Mouse (Mus musculus): Measurements from ENCODE around the gene Ggta1. TPM values are rescaled to one million over a fixed set of nuclear protein-coding genes. Genes with fewer than 3 reads are reported as not detected.

Gene Ggta1
- total RNA-seq, 1 experiment = 36.5 TPM

DNA sequence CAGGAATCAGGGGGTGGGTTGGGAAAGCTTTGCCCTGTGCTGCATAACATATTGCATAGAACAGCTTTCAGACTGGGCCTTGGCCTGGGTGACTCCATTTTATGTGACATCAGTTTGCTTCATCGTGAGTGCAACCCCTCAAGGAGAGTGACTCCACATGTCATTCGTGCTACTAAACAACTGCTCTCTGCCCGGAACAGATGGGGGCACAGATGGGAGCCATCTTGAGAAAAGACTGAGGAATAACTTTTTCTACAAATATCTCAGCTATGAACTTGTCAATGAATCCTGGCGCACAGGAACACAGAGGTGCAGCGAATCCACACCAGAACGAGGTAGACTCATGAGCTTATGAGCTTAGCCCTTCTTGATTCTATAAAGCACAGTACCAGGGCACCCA lies 14.3 kb upstream of the Ggta1 start:
- TF ChIP-seq ZNF384 (IDR thresholded peaks at IDR 0.05; ENCODE audit: low read depth, low read length) (no peak), MAFK (IDR thresholded peaks at IDR 0.05; ENCODE audit: insufficient read depth, low read depth, low read length) (no peak), HCFC1 (IDR thresholded peaks at IDR 0.05; ENCODE audit: borderline replicate concordance, insufficient read depth, low read length) (no peak), ZC3H11A (IDR thresholded peaks at IDR 0.05; ENCODE audit: borderline replicate concordance, low read depth, low read length) (no peak), CHD2 (IDR thresholded peaks at IDR 0.05; ENCODE audit: low read depth, low read length) (no peak)
- no peaks in the 10 kb centered on the region for H3K36me3 ChIP-seq (ENCODE audit: control insufficient read depth, insufficient read depth, low read length, poor library complexity, severe bottlenecking)
- H3K9ac ChIP-seq (ENCODE audit: insufficient read depth, low read depth, low read length, poor library complexity, severe bottlenecking) = no peak overlapping the region
- DNase-seq (ENCODE audit: low read depth, low spot score) = no peak
- in situ Hi-C loops (cut with MboI; ENCODE audit: low sequenced_read_pairs in 2 of 2, unreplicated experiment in 2 of 2) = no loop called here
- no peaks in the 10 kb centered on the region for H3K9me3 ChIP-seq (ENCODE audit: control insufficient read depth, insufficient read depth, low read depth, low read length)
- H3K4me1 ChIP-seq (ENCODE audit: control insufficient read depth in 2 of 2, insufficient read depth in 2 of 2, low read length in 2 of 2, poor library complexity in 1 of 2) = peaks cover 5 to 8% of the 10 kb centered on the region in 2 experiments; a peak in 2 of 4 replicates
- H3K27ac ChIP-seq (ENCODE audit: insufficient read depth, low read depth, low read length, poor library complexity, severe bottlenecking) = no peak overlapping the region
- H3K4me3 ChIP-seq (ENCODE audit: insufficient read depth in 1 of 2, low read depth in 1 of 2, low read length in 2 of 2, poor library complexity in 1 of 2, severe bottlenecking in 1 of 2) = no peak overlapping the region

GRCm38 (mm10) chr2:35474916-35475315 lies 11.9 kb upstream of the Ggta1 start:
- no peak overlapping the region for H3K27ac ChIP-seq (ENCODE audit: insufficient read depth, low read depth, low read length, poor library complexity, severe bottlenecking)
- no peak for DNase-seq (ENCODE audit: low read depth, low spot score)
- no peak overlapping the region for H3K9ac ChIP-seq (ENCODE audit: insufficient read depth, low read depth, low read length, poor library complexity, severe bottlenecking)
- H3K4me3 ChIP-seq (ENCODE audit: insufficient read depth in 1 of 2, low read depth in 1 of 2, low read length in 2 of 2, poor library complexity in 1 of 2, severe bottlenecking in 1 of 2) = no peak overlapping the region
- H3K36me3 ChIP-seq (ENCODE audit: control insufficient read depth, insufficient read depth, low read length, poor library complexity, severe bottlenecking) = no peaks in the 10 kb centered on the region
- TF ChIP-seq ZNF384 (IDR thresholded peaks at IDR 0.05; ENCODE audit: low read depth, low read length) (no peak), MAFK (IDR thresholded peaks at IDR 0.05; ENCODE audit: insufficient read depth, low read depth, low read length) (no peak), HCFC1 (IDR thresholded peaks at IDR 0.05; ENCODE audit: borderline replicate concordance, insufficient read depth, low read length) (no peak), CHD2 (IDR thresholded peaks at IDR 0.05; ENCODE audit: low read depth, low read length) (no peak), ZC3H11A (IDR thresholded peaks at IDR 0.05; ENCODE audit: borderline replicate concordance, low read depth, low read length) (no peak)
- peaks cover 0 to 3% of the 10 kb centered on the region in 2 experiments; a peak in 1 of 4 replicates for H3K4me1 ChIP-seq (ENCODE audit: control insufficient read depth in 2 of 2, insufficient read depth in 2 of 2, low read length in 2 of 2, poor library complexity in 1 of 2)
- H3K9me3 ChIP-seq (ENCODE audit: control insufficient read depth, insufficient read depth, low read depth, low read length) = no peaks in the 10 kb centered on the region
- in situ Hi-C loops (cut with MboI; ENCODE audit: low sequenced_read_pairs in 2 of 2, unreplicated experiment in 2 of 2) = no loop called here

GRCm38 (mm10) chr2:35469266-35469665 lies 6.2 kb upstream of the Ggta1 start:
- no peak for DNase-seq (ENCODE audit: low read depth, low spot score)
- in situ Hi-C loops (cut with MboI; ENCODE audit: low sequenced_read_pairs in 2 of 2, unreplicated experiment in 2 of 2) = no loop called here
- no peak overlapping the region for H3K27ac ChIP-seq (ENCODE audit: insufficient read depth, low read depth, low read length, poor library complexity, severe bottlenecking)
- H3K9me3 ChIP-seq (ENCODE audit: control insufficient read depth, insufficient read depth, low read depth, low read length) = no peaks in the 10 kb centered on the region
- H3K9ac ChIP-seq (ENCODE audit: insufficient read depth, low read depth, low read length, poor library complexity, severe bottlenecking) = no peak overlapping the region
- peaks cover 0 to 8% of the 10 kb centered on the region in 2 experiments; a peak in 2 of 4 replicates for H3K4me1 ChIP-seq (ENCODE audit: control insufficient read depth in 2 of 2, insufficient read depth in 2 of 2, low read length in 2 of 2, poor library complexity in 1 of 2)
- no peak overlapping the region for H3K4me3 ChIP-seq (ENCODE audit: insufficient read depth in 1 of 2, low read depth in 1 of 2, low read length in 2 of 2, poor library complexity in 1 of 2, severe bottlenecking in 1 of 2)
- TF ChIP-seq ZC3H11A (IDR thresholded peaks at IDR 0.05; ENCODE audit: borderline replicate concordance, low read depth, low read length) (no peak), ZNF384 (IDR thresholded peaks at IDR 0.05; ENCODE audit: low read depth, low read length) (no peak), CHD2 (IDR thresholded peaks at IDR 0.05; ENCODE audit: low read depth, low read length) (no peak), HCFC1 (IDR thresholded peaks at IDR 0.05; ENCODE audit: borderline replicate concordance, insufficient read depth, low read length) (no peak), MAFK (IDR thresholded peaks at IDR 0.05; ENCODE audit: insufficient read depth, low read depth, low read length) (no peak)
- no peaks in the 10 kb centered on the region for H3K36me3 ChIP-seq (ENCODE audit: control insufficient read depth, insufficient read depth, low read length, poor library complexity, severe bottlenecking)

GRCm38 (mm10) chr2:35468276-35468675 lies 5.2 kb upstream of the Ggta1 start:
- Histone ChIP-seq H3K27ac (ENCODE audit: insufficient read depth, low read depth, low read length, poor library complexity, severe bottlenecking) (no peak overlapping the region), H3K4me1 (ENCODE audit: control insufficient read depth in 2 of 2, insufficient read depth in 2 of 2, low read length in 2 of 2, poor library complexity in 1 of 2) (peaks cover 0 to 13% of the 10 kb centered on the region in 2 experiments; a peak in 2 of 4 replicates), H3K9me3 (ENCODE audit: control insufficient read depth, insufficient read depth, low read depth, low read length) (no peaks in the 10 kb centered on the region), H3K4me3 (ENCODE audit: insufficient read depth in 1 of 2, low read depth in 1 of 2, low read length in 2 of 2, poor library complexity in 1 of 2, severe bottlenecking in 1 of 2) (no peak overlapping the region), H3K9ac (ENCODE audit: insufficient read depth, low read depth, low read length, poor library complexity, severe bottlenecking) (no peak overlapping the region), H3K36me3 (ENCODE audit: control insufficient read depth, insufficient read depth, low read length, poor library complexity, severe bottlenecking) (no peaks in the 10 kb centered on the region)
- no peak for DNase-seq (ENCODE audit: low read depth, low spot score)
- TF ChIP-seq ZNF384 (IDR thresholded peaks at IDR 0.05; ENCODE audit: low read depth, low read length) (no peak), CHD2 (IDR thresholded peaks at IDR 0.05; ENCODE audit: low read depth, low read length) (no peak), HCFC1 (IDR thresholded peaks at IDR 0.05; ENCODE audit: borderline replicate concordance, insufficient read depth, low read length) (no peak), MAFK (IDR thresholded peaks at IDR 0.05; ENCODE audit: insufficient read depth, low read depth, low read length) (no peak), ZC3H11A (IDR thresholded peaks at IDR 0.05; ENCODE audit: borderline replicate concordance, low read depth, low read length) (no peak)
- in situ Hi-C loops (cut with MboI; ENCODE audit: low sequenced_read_pairs in 2 of 2, unreplicated experiment in 2 of 2) = no loop called here

GRCm38 (mm10) chr2:35467855-35468254 lies 4.8 kb upstream of the Ggta1 start:
- Histone ChIP-seq H3K9me3 (ENCODE audit: control insufficient read depth, insufficient read depth, low read depth, low read length) (no peaks in the 10 kb centered on the region), H3K9ac (ENCODE audit: insufficient read depth, low read depth, low read length, poor library complexity, severe bottlenecking) (no peak overlapping the region), H3K27ac (ENCODE audit: insufficient read depth, low read depth, low read length, poor library complexity, severe bottlenecking) (no peak overlapping the region), H3K4me1 (ENCODE audit: control insufficient read depth in 2 of 2, insufficient read depth in 2 of 2, low read length in 2 of 2, poor library complexity in 1 of 2) (peaks cover 2 to 15% of the 10 kb centered on the region in 2 experiments; a peak in 2 of 4 replicates), H3K4me3 (ENCODE audit: insufficient read depth in 1 of 2, low read depth in 1 of 2, low read length in 2 of 2, poor library complexity in 1 of 2, severe bottlenecking in 1 of 2) (no peak overlapping the region), H3K36me3 (ENCODE audit: control insufficient read depth, insufficient read depth, low read length, poor library complexity, severe bottlenecking) (no peaks in the 10 kb centered on the region)
- in situ Hi-C loops (cut with MboI; ENCODE audit: low sequenced_read_pairs in 2 of 2, unreplicated experiment in 2 of 2) = no loop called here
- DNase-seq (ENCODE audit: low read depth, low spot score) = no peak
- TF ChIP-seq HCFC1 (IDR thresholded peaks at IDR 0.05; ENCODE audit: borderline replicate concordance, insufficient read depth, low read length) (no peak), CHD2 (IDR thresholded peaks at IDR 0.05; ENCODE audit: low read depth, low read length) (no peak), ZNF384 (IDR thresholded peaks at IDR 0.05; ENCODE audit: low read depth, low read length) (no peak)

Data from ES-E14 (cell line).